Mouse (Mus musculus) left cerebral cortex, postnatal 14 days (tissue): ENCODE results near the gene Gzf1. TPM values are rescaled to one million over a fixed set of nuclear protein-coding genes. Genes with fewer than 3 reads are reported as not detected.

Source experiments
- DNase-seq, 2 experiments: peaks; one replicate each; pipeline ENCODE4 v3.0.0; 2021 to 2022; ENCODE audit warnings: low spot score in 2 of 2, mixed read lengths in 1 of 2
- intact Hi-C: fragments of 180-260 bp; cut with DNase I; formaldehyde crosslinking; loops from one replicate; pipeline ENCODE4 v1.15.1; 2025
- total RNA-seq, 2 experiments: library from RNA; stranded (reverse); gene quantifications; 2 replicates each; pipeline ENCODE4 v1.2.3; 2021

Gene Gzf1
- total RNA-seq, 2 experiments from 2014 or later = 25.9 to 26.7 TPM

DNA sequence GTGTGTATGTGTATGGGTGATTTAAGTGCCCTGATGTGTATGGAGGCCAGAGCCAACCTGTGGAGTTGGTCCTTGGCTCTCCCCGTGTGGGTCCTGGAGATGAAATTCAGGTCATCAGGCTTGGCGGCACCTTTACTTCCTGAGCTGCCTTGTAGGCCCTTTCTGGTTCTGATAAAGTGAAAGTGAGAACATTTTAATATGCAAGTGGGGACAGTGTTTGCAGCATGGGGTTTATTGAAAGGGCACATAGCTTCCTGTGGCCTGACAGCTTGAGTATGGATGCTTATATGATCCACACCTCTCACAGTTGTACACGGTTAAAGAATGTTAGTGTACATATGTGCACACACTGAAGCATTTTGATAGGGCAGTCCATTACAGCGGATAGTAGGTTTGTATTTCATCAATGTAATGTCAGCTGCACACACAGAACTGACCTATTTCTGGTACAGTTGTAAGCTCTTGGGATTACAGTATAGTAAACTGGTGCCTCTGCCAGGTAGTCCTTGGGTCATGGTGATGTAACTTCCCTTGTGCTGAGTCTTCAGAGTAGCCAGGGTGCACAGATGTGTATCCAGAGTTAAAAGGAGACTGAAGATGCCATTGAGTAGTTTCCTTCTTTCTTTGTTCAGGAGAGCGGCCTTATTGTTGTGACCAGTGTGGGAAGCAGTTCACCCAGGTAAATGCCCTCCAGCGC is 8.8 kb downstream of the Gzf1 start:
- no peak for DNase-seq
- intact Hi-C loops = no loop called here

DNA sequence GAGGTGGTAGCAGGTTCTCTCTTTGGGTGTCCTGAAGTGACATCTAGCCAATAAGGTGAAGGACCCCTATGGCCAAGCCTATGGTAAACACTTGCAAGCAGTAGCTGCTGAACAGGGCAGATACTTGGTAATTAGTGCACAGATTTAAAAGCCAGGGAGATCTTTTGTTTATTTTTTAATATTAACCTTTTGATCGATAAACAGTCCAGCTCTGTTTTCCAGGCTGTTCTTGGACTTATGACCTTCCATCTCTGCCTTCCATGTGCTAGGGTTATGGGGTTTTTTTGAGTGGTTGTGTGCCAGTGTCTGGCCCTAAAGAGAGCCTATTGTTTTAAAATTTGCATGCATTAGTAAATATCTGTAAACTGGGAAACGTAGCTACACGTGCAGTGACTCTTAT is 9.5 kb downstream of the Gzf1 start:
- no peak for DNase-seq
- intact Hi-C loops = no loop called here

DNA sequence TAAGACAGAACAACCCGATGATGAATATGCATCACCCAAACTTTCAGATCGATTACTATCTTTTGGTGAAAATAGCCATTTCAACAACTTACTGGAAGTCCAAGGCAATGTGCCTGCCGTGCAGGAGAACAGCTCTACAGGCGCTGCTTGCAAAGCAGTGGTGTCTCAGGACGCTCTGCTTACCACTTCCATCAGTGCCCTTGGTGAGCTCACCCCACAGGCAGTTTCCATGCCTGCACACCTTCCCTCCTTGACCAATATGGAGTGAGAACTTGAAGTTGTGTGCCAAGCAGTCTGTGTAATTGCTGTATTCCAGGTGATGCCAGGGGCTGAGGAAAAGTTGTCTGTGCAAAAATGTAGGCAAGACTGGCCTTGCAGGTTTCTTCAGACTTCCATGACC is 10.0 kb downstream of the Gzf1 start:
- intact Hi-C loops = no loop called here
- no peak for DNase-seq

DNA sequence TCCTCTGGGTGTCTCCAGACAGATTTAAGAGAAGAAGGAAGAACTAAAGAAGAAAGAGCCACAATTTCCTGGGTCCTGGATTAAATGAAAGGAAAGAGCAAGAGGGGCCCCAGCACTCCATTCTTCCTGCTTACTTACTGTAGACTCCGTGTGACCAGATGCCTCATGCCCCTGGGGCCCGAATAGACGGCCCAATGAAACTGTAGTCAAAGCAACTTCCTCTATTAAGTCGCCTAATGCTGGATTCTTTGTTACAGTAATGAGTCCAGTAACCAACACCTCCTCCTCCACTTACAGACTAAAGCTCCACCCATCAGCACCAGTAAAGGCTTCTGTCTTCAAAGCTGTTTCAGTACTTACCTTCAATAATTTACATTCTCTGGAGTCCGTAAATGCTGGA is 17.7 kb downstream of the Gzf1 start:
- intact Hi-C loops = no loop called here
- no peak for DNase-seq

DNA sequence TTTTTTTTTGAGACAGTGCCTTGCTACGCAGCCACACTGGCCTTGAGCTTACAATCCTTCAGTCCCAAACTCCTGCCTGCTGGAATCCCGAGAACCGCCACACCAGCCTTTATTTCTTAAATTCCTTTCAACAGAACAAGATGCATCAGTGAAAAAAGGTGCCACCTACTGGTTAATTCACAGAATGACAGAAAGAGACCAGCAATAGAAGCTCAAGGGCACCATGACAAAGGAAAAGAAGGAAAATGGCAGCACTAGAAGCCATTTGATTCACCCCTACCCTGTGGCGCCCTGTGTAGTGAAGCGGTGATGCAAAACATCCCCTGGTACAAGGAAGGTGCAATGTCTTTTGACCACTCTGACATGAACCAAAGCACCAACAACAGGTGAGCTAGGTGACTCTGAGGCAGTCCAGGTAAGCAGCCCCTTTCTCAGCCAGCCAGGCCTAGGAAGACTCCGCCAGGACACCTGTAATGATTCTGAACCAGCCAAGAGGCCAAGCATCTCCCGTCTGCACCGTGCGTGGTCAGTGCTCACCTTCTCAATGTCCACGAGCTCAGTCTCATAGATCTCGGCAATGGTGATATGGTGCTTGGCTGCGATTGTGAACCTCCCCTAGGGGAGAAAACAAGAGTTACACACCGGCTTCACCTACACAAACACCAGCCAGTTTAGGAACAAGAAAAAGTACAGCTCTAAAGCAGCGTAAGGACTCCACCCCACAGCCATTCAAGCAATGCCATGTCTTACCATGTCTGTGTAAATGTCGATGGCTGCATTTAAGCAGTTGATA is 25.8 kb downstream of the Gzf1 start:
- intact Hi-C loops = no loop called here
- peak in 1 of 2 experiments; percentile 78 for DNase-seq

DNA sequence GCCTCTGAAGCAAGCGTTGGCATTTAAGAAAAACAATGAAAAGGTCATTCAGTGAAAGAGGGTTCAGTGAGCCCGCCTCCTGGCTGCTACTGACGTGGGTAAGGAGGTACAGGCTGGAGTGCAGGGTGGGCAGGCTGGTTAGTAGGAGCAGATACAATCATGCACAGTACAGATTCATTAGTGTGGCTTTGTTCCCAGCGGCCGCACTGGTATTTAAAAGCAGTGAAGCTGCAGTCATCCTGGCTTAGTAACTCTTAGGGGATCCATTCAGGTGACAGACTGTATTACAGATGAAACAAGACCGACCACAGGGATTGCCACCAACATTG is 26.3 kb downstream of the Gzf1 start:
- no peak for DNase-seq
- intact Hi-C loops = no loop called here

DNA sequence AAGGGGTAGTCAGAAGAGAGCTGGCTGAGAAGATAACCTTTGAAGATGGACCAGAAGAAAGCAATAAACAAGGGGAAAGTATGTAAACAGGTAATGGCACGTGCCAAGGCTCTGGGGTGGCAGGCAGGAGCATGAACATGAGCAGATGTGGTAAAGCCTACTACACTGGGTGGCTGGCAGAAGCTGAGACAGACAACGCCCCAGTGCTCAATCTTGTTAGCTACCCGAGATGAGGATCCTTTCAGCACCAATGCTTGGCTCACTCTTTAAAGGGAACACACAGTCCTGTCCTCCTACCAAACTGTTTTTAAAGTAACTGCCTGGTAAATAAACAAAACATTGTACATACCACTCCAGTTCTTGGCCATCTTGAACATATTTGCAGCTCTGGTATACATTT is 31.5 kb downstream of the Gzf1 start:
- no peak for DNase-seq
- intact Hi-C loops = no loop called here

DNA sequence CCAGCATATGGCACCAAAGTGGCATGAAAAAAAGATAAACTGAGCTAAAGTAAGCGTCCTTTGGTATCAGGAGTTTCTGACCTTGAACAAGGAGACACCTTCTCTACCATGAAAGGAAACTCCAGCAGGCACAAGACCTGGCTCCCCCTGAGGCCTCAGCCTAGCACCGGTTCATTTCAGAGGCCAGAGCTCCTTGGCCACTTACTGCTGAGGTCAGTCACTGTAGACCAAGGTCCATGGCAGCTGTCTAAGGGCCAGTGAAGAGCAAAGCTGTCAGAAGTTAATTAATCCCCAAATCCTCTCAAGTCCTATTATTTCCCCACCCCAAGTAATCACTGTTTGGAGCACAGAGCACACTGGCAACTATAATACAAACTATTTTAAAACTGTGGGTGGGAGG is 36.2 kb downstream of the Gzf1 start:
- intact Hi-C loops = no loop called here
- no peak for DNase-seq

DNA sequence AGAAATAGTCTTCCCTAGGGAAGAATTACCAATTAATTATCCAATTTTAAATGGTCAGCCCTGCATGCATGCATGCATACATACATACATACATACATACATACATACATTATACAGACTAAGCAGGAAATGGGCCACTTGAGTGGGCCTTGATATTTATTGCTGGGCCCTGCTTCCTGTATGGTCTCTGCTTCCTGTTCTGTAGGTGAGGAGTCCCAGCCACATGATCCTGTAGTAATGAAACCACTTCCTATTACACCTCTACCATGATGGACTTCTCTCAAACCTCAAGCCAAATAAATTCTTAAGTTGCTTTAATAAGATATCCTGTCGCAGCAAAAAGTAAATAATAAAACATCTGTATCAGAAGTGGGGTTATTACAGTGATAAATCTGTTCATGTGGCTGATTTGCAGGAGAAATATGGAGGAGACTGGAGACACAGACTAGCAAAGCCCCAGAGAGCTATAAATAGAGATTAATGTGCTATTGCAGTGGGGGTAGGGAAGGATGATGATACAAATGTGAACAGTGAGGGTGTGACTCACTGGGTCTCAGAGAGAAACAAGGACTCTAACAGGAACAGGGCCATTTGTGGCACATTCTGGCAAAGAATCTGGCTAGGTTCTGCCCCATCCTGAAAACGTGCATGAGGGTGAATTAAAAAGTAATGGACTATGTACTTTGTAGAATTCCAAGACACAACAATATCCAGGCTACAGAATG is 38.6 kb downstream of the Gzf1 start:
- intact Hi-C loops = no loop called here
- no peak for DNase-seq

DNA sequence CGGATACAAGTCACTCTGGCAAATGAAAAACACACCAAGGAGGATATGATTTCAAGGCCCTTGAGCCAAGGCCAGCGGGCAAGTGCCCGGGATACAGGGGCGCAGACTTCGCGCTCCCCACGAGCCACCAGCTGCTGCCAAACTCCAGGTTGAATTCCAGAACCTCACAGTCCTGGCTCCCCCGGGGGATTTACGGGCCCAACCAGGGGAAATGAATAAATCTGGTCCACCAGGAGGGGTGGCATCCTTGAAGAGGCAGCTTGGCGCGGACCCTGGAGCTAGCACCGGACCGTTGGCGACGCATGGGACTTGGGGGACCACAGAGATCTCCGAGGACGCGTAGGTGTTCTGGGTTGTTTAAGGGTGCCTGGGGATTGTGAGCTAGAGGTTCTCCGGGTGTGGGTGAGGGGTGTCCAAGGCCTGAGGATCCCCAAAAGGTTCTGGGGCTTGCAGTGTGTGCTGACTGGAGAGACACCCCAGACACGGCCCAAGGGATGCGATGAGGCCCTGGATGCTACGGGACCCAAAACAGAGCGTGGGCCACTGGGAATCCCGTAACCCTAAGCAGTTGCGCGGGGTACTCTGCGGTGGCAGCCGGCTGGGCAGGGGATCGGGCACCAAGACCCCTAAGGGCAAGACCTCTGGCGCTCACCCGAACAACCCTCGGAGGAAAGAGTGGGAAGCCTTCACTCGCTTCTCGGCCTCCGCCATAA is 50.9 kb downstream of the Gzf1 start:
- DNase-seq = peak; percentile 21 to 25
- intact Hi-C loops = loop anchor here (2.0 kb wide), 1 partner anchor 51 kb away; the partner anchor contains the start of gene Gzf1

DNA sequence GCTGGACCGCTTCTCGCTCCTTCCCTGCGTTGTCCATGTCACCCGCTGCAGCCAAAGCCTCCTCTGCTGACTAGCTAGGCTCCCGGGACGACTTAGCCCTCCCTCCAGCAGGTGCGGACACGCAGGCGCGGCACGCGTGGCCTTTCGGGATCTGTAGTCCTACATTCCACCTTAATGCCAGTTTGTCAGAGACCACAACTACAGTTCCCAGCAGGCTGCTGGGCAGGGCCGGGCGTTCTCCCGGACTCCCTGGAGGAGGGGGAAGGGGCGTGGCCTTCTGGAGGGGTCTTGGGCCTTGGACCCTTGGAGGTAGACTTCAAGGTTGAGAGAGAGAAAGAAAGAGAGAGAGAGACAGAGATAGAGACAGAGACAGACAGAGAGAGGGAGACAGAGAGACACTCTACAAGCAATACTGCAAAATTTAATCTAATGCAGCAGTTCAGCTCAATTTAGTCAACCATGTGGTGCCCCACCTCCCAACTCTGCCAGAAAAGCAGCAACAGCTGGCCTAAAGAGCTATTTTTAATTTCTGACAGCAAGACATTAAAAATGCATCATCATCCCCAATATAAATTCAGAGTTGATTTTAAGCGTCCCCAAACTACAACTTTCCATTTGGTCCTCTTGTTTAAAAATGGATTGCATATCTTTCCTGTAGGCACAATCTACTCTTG is 51.6 kb downstream of the Gzf1 start, which contains the start of gene Napb:
Gene Napb (minus strand): TSS at position 141 of the 674 bp plus-strand sequence.
- intact Hi-C loops = no loop called here
- peak; percentile 95 to 96 for DNase-seq

Other genes starting within 250 kb of the Gzf1 start
- 10 to 100 TPM; 15.6 to 17.1 TPM for gene Cd93, start 237.5 kb upstream of the Gzf1 start, total RNA-seq
- gene Nxt1, start 8.4 kb upstream of the Gzf1 start, total RNA-seq = 10 to 100 TPM; 11.6 to 11.7 TPM
- gene Napb, start 51.4 kb downstream of the Gzf1 start, total RNA-seq = 100 to 1,000 TPM; 286 to 309 TPM
- gene Cstl1, start 69.3 kb downstream of the Gzf1 start, total RNA-seq = not detected
- not detected for gene Cst11, start 90.5 kb downstream of the Gzf1 start, total RNA-seq
- gene 8030411F24Rik, start 101.0 kb downstream of the Gzf1 start, total RNA-seq = not detected
- gene Cst12, start 108.3 kb downstream of the Gzf1 start, total RNA-seq = under 1 TPM in 1 of 2 experiments, not detected in 1; 0.70 TPM
- gene Cst8, start 117.8 kb downstream of the Gzf1 start, total RNA-seq = not detected
- gene Cst13, start 139.1 kb downstream of the Gzf1 start, total RNA-seq = not detected
- gene Cst9, start 154.1 kb downstream of the Gzf1 start, total RNA-seq = not detected
- gene 9230104L09Rik, start 184.0 kb downstream of the Gzf1 start, total RNA-seq = not detected
- 1,000 to 10,000 TPM; 1,971 to 2,132 TPM for gene Cst3, start 194.7 kb downstream of the Gzf1 start, total RNA-seq